Mouse (Mus musculus): Measurements from ENCODE around the gene Rab40b.

GRCm38 (mm10) chr11:121380294-121380693 is 7.8 kb downstream of the Rab40b start:
- no peak for TF ChIP-seq SIN3A (IDR thresholded peaks at IDR 0.05; ENCODE audit: low read length)
- no peak for TF ChIP-seq POLR2A (IDR thresholded peaks at IDR 0.05; ENCODE audit: control insufficient read depth in 1 of 2, insufficient read depth in 1 of 2, low read depth in 1 of 2, low read length in 2 of 2, poor library complexity in 1 of 2)
- TF ChIP-seq HCFC1 (IDR thresholded peaks at IDR 0.05; ENCODE audit: low read depth, low read length) = no peak
- TF ChIP-seq MXI1 (IDR thresholded peaks at IDR 0.05; ENCODE audit: low read depth, low read length) = no peak
- no peak for TF ChIP-seq POLR2AphosphoS5 (IDR thresholded peaks at IDR 0.05; ENCODE audit: borderline replicate concordance, low read depth, low read length)
- no peak for TF ChIP-seq USF1 (IDR thresholded peaks at IDR 0.05; ENCODE audit: low read depth, low read length)
- TF ChIP-seq EP300 (IDR thresholded peaks at IDR 0.05; ENCODE audit: low read depth in 1 of 2, low read length in 2 of 2) = no peak
- no peak for TF ChIP-seq E2F4 (IDR thresholded peaks at IDR 0.05; ENCODE audit: borderline replicate concordance, low read depth, low read length)
- TF ChIP-seq MAX (IDR thresholded peaks at IDR 0.05; ENCODE audit: low read length) = no peak
